Mouse (Mus musculus) liver, embryonic 13.5 days (tissue): Measurements from ENCODE around the gene Zkscan2. TPM values are rescaled to one million over a fixed set of nuclear protein-coding genes. Genes with fewer than 3 reads are reported as not detected.
A peak's percentile ranks its signal among the peaks of the same experiment; 100 is the strongest.

ENCODE experiments used
- ATAC-seq: fragments of 200-750 bp; cut with Nextera tagmentation; 2 replicates; pipeline ENCODE4 v1.8.0; 2017; ENCODE audit warnings: low read depth, mild to moderate bottlenecking, moderate number of reproducible peaks, moderate library complexity
- DNase-seq: peaks from one replicate; pipeline ENCODE4 v3.0.0; 2022
- H3K27ac ChIP-seq: fragments of 300-500 bp; sonication (generic); 2 replicates; pipeline ENCODE4 v1.5.1; 2015; ENCODE audit warnings: moderate library complexity, mild to moderate bottlenecking, inconsistent platforms
- H3K27me3 ChIP-seq: fragments of 300-500 bp; sonication (generic); 2 replicates; pipeline ENCODE4 v1.6.1; 2015; ENCODE audit warnings: mild to moderate bottlenecking, inconsistent platforms
- H3K36me3 ChIP-seq: fragments of 300-500 bp; sonication (generic); 2 replicates; pipeline ENCODE4 v1.6.1; 2015; ENCODE audit warnings: mild to moderate bottlenecking, inconsistent platforms
- H3K4me1 ChIP-seq: fragments of 300-500 bp; sonication (generic); replicated peaks from 2 replicates; pipeline ENCODE4 v1.6.1; 2015; ENCODE audit warnings: inconsistent platforms
- H3K4me2 ChIP-seq: fragments of 300-500 bp; sonication (generic); 2 replicates; pipeline ENCODE4 v1.6.1; 2015; ENCODE audit warnings: inconsistent platforms, mild to moderate bottlenecking, moderate library complexity
- H3K4me3 ChIP-seq: fragments of 300-500 bp; sonication (generic); replicated peaks from 2 replicates; pipeline ENCODE4 v1.5.1; 2015; ENCODE audit warnings: mild to moderate bottlenecking, inconsistent platforms
- H3K9ac ChIP-seq: fragments of 300-500 bp; sonication (generic); 2 replicates; pipeline ENCODE4 v1.6.1; 2015; ENCODE audit warnings: mild to moderate bottlenecking, inconsistent platforms
- H3K9me3 ChIP-seq: fragments of 300-500 bp; sonication (generic); replicated peaks from 2 replicates; pipeline ENCODE4 v1.6.1; 2016; ENCODE audit warnings: inconsistent platforms
- WGBS: fragments of 180-500 bp; shearing (Covaris S2); methylation state at CpG from one replicate; pipeline ENCODE4 v1.1.7; 2015; ENCODE audit not compliant: insufficient replicate concordance; 5-methylcytosine and 5-hydroxymethylcytosine counted together
- polyA plus RNA-seq: library from polyadenylated mRNA; unstranded; fragments of >200 nt; fragmentation: Nextera tagmentation; extraction: Ambion mirVana; gene quantifications from 2 replicates; pipeline ENCODE4 v1.2.1, GENCODE M21; 2015

The Zkscan2 gene
- polyA plus RNA-seq, 1 experiment from 2014 or later: 0.22 TPM

GRCm38 (mm10) chr7:123463569-123463968, 36.7 kb downstream of the Zkscan2 start:
- ATAC-seq: no peak
- no peak overlapping the region for H3K4me2 ChIP-seq
- H3K36me3 ChIP-seq: no peaks in the 10 kb centered on the region
- H3K27me3 ChIP-seq: peaks cover 3% of the 10 kb centered on the region; the same call in 1 of the 2 replicates
- H3K27ac ChIP-seq: no peak overlapping the region
- DNase-seq: no peak
- no peak overlapping the region for H3K9ac ChIP-seq
- H3K4me1 ChIP-seq: peaks cover 58% of the 10 kb centered on the region
- WGBS: 70% methylated on average over 4 of the region's 4 CpGs
- no peaks in the 10 kb centered on the region for H3K9me3 ChIP-seq
- H3K4me3 ChIP-seq: no peak overlapping the region

GRCm38 (mm10) chr7:123462070-123462501, 38.2 kb downstream of the Zkscan2 start, which contains the start of gene Aqp8:
Gene Aqp8, plus strand, starts transcription at chr7:123462291.
- ATAC-seq (peak; percentile 87), DNase-seq (peak; percentile 87)
- Histone ChIP-seq H3K36me3 (no peaks in the 10 kb centered on the region), H3K9ac (peak within 1 kb of the TSS; percentile 47), H3K4me2 (peak within 1 kb of the TSS; percentile 54), H3K4me3 (peak within 1 kb of the TSS; percentile 12; the same call in 1 of the 2 replicates), H3K4me1 (peaks cover 73% of the 10 kb centered on the region), H3K27me3 (peaks cover 3% of the 10 kb centered on the region; the same call in 1 of the 2 replicates), H3K27ac (peak within 1 kb of the TSS; percentile 87), H3K9me3 (no peaks in the 10 kb centered on the region)
- 10% methylated on average over 9 of the region's 9 CpGs for WGBS

- Histone ChIP-seq H3K4me1 (peaks cover 80% of the 10 kb centered on the region), H3K9ac (peak overlapping the region; percentile 47; the same call in 1 of the 2 replicates), H3K27me3 (peaks cover 3% of the 10 kb centered on the region; the same call in 1 of the 2 replicates), H3K4me2 (peak overlapping the region; percentile 54), H3K9me3 (no peaks in the 10 kb centered on the region), H3K4me3 (no peak overlapping the region; the same call in 1 of the 2 replicates), H3K27ac (peak overlapping the region; percentile 87), H3K36me3 (no peaks in the 10 kb centered on the region)
- 72% methylated on average over 4 of the region's 4 CpGs for WGBS
- no peak for ATAC-seq
- DNase-seq: no peak
Measured at GRCm38 (mm10) chr7:123461316-123461715, 38.9 kb downstream of the Zkscan2 start.

GRCm38 (mm10) chr7:123459247-123459646, 41.0 kb downstream of the Zkscan2 start:
- H3K9me3 ChIP-seq: no peaks in the 10 kb centered on the region

GRCm38 (mm10) chr7:123458309-123458708, 41.9 kb downstream of the Zkscan2 start:
- ATAC-seq (no peak), DNase-seq (peak; percentile 16)
- Histone ChIP-seq H3K4me3 (no peak overlapping the region; the same call in 1 of the 2 replicates), H3K36me3 (no peaks in the 10 kb centered on the region), H3K9me3 (no peaks in the 10 kb centered on the region), H3K27ac (peak overlapping the region; percentile 75), H3K4me2 (peak overlapping the region; percentile 53), H3K9ac (peak overlapping the region; percentile 34; the same call in 1 of the 2 replicates), H3K27me3 (no peaks in the 10 kb centered on the region), H3K4me1 (peaks cover 75% of the 10 kb centered on the region)
- 53% methylated on average over 4 of the region's 4 CpGs for WGBS

More at GRCm38 (mm10) chr7:123459247-123459646, 41.0 kb downstream of the Zkscan2 start:
- peak overlapping the region; percentile 50 for H3K4me2 ChIP-seq
- 26% methylated on average over 4 of the region's 4 CpGs for WGBS
- H3K27ac ChIP-seq: peak overlapping the region; percentile 87
- peak overlapping the region; percentile 22; the same call in 1 of the 2 replicates for H3K4me3 ChIP-seq
- ATAC-seq (peak; percentile 71), DNase-seq (peak; percentile 63)
- peaks cover 77% of the 10 kb centered on the region for H3K4me1 ChIP-seq
- no peaks in the 10 kb centered on the region; the same call in 1 of the 2 replicates for H3K27me3 ChIP-seq
- H3K36me3 ChIP-seq: no peaks in the 10 kb centered on the region
- peak overlapping the region; percentile 38 for H3K9ac ChIP-seq

GRCm38 (mm10) chr7:123455088-123455487, 45.2 kb downstream of the Zkscan2 start:
- no peaks in the 10 kb centered on the region for H3K9me3 ChIP-seq
- H3K27ac ChIP-seq: no peak overlapping the region
- 85% methylated on average over 3 of the region's 3 CpGs for WGBS
- H3K4me2 ChIP-seq: no peak overlapping the region
- H3K9ac ChIP-seq: no peak overlapping the region
- H3K36me3 ChIP-seq: no peaks in the 10 kb centered on the region
- no peaks in the 10 kb centered on the region for H3K27me3 ChIP-seq
- no peak for ATAC-seq
- no peak overlapping the region for H3K4me3 ChIP-seq
- no peak for DNase-seq
- H3K4me1 ChIP-seq: peaks cover 58% of the 10 kb centered on the region

GRCm38 (mm10) chr7:123453066-123453465, 47.2 kb downstream of the Zkscan2 start:
- Histone ChIP-seq H3K36me3 (no peaks in the 10 kb centered on the region), H3K4me3 (no peak overlapping the region), H3K4me2 (no peak overlapping the region), H3K27ac (no peak overlapping the region), H3K9me3 (no peaks in the 10 kb centered on the region), H3K4me1 (peaks cover 49% of the 10 kb centered on the region), H3K9ac (no peak overlapping the region), H3K27me3 (no peaks in the 10 kb centered on the region)
- DNase-seq (no peak), ATAC-seq (no peak)
- 64% methylated on average over 8 of the region's 8 CpGs for WGBS

- H3K36me3 ChIP-seq: no peaks in the 10 kb centered on the region
- no peak overlapping the region for H3K4me3 ChIP-seq
- no peaks in the 10 kb centered on the region for H3K9me3 ChIP-seq
- 67% methylated on average over 6 of the region's 6 CpGs for WGBS
- no peak overlapping the region for H3K9ac ChIP-seq
- DNase-seq (no peak), ATAC-seq (no peak)
- peaks cover 44% of the 10 kb centered on the region for H3K4me1 ChIP-seq
- H3K4me2 ChIP-seq: no peak overlapping the region
- H3K27ac ChIP-seq: no peak overlapping the region
- no peaks in the 10 kb centered on the region for H3K27me3 ChIP-seq
Measured at GRCm38 (mm10) chr7:123452551-123452950, 47.7 kb downstream of the Zkscan2 start.

- Histone ChIP-seq H3K27ac (no peak overlapping the region), H3K4me3 (no peak overlapping the region), H3K27me3 (no peaks in the 10 kb centered on the region), H3K9me3 (no peaks in the 10 kb centered on the region), H3K36me3 (no peaks in the 10 kb centered on the region), H3K9ac (no peak overlapping the region), H3K4me1 (peaks cover 30% of the 10 kb centered on the region), H3K4me2 (no peak overlapping the region)
- no peak for DNase-seq
- 54% methylated on average over 2 of the region's 2 CpGs for WGBS
- peak; percentile 84 for ATAC-seq
Measured at GRCm38 (mm10) chr7:123450515-123450914, 49.7 kb downstream of the Zkscan2 start.

GRCm38 (mm10) chr7:123449676-123450075, 50.6 kb downstream of the Zkscan2 start:
- ATAC-seq: no peak
- Histone ChIP-seq H3K4me1 (peaks cover 30% of the 10 kb centered on the region), H3K36me3 (no peaks in the 10 kb centered on the region), H3K9ac (no peak overlapping the region), H3K4me3 (no peak overlapping the region), H3K27ac (no peak overlapping the region), H3K27me3 (no peaks in the 10 kb centered on the region), H3K9me3 (no peaks in the 10 kb centered on the region), H3K4me2 (no peak overlapping the region)
- DNase-seq: no peak
- WGBS: 76% methylated on average over 10 of the region's 10 CpGs

- H3K27ac ChIP-seq: no peak overlapping the region
- no peaks in the 10 kb centered on the region for H3K27me3 ChIP-seq
- H3K9me3 ChIP-seq: no peaks in the 10 kb centered on the region
- WGBS: 79% methylated on average over 2 of the region's 2 CpGs
- no peaks in the 10 kb centered on the region for H3K36me3 ChIP-seq
- no peak for DNase-seq
- no peak overlapping the region for H3K4me3 ChIP-seq
- H3K4me2 ChIP-seq: no peak overlapping the region
- H3K4me1 ChIP-seq: peaks cover 28% of the 10 kb centered on the region
- H3K9ac ChIP-seq: no peak overlapping the region
- ATAC-seq: no peak
Measured at GRCm38 (mm10) chr7:123448794-123449193, 51.5 kb downstream of the Zkscan2 start.

GRCm38 (mm10) chr7:123442079-123442478, 58.2 kb downstream of the Zkscan2 start:
- DNase-seq (no peak), ATAC-seq (no peak)
- H3K4me3 ChIP-seq: no peak overlapping the region
- H3K4me1 ChIP-seq: no peaks in the 10 kb centered on the region; the same call in 1 of the 2 replicates
- no peak overlapping the region for H3K27ac ChIP-seq
- no peaks in the 10 kb centered on the region for H3K36me3 ChIP-seq
- 57% methylated on average over 1 of the region's 1 CpGs for WGBS
- no peak overlapping the region for H3K9ac ChIP-seq
- H3K4me2 ChIP-seq: no peak overlapping the region
- H3K27me3 ChIP-seq: no peaks in the 10 kb centered on the region
- no peaks in the 10 kb centered on the region for H3K9me3 ChIP-seq
